Mouse (Mus musculus): ENCODE measurements around the gene Ctsl. TPM values are rescaled to one million over a fixed set of nuclear protein-coding genes. Genes with fewer than 3 reads are reported as not detected.

Gene Ctsl
- total RNA-seq, 1 experiment, result 326 TPM

DNA sequence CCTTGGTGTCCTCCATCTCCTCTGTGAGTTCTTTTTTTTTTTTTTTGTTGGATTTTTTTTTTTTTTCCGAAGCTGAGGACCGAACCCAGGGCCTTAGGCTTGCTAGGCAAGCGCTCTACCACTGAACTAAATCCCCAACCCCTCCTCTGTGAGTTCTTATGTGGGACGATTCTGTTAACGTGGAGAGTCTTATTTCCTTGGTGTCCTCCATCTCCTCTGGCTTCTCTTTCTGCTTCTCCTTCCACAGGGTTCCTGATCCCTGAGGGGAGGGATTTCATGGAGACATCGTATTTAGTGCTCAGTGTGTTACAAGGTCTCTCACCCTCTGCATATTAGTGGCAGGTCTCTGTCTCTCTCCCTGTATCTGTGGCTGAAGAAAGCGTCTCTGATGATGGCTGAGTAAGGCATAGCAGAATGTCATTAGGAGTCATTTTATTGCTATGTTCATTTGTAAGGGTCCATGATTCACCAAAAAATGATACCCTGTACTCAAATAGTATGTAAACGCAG lies 32.3 kb upstream of the Ctsl start:
- H3K4me1 ChIP-seq (ENCODE audit: control insufficient read depth in 2 of 2, insufficient read depth in 2 of 2, low read length in 2 of 2, poor library complexity in 1 of 2), result no peaks in the 10 kb centered on the region
- H3K27ac ChIP-seq (ENCODE audit: insufficient read depth, low read depth, low read length, poor library complexity, severe bottlenecking), result no peak overlapping the region
- H3K9ac ChIP-seq (ENCODE audit: insufficient read depth, low read depth, low read length, poor library complexity, severe bottlenecking), result no peak overlapping the region
- H3K9me3 ChIP-seq (ENCODE audit: control insufficient read depth, insufficient read depth, low read depth, low read length), result no peaks in the 10 kb centered on the region
- TF ChIP-seq CHD2 (IDR thresholded peaks at IDR 0.05; ENCODE audit: low read depth, low read length), result no peak
- TF ChIP-seq MAFK (IDR thresholded peaks at IDR 0.05; ENCODE audit: insufficient read depth, low read depth, low read length), result no peak
- TF ChIP-seq HCFC1 (IDR thresholded peaks at IDR 0.05; ENCODE audit: borderline replicate concordance, insufficient read depth, low read length), result no peak
- TF ChIP-seq ZNF384 (IDR thresholded peaks at IDR 0.05; ENCODE audit: low read depth, low read length), result no peak
- TF ChIP-seq ZC3H11A (IDR thresholded peaks at IDR 0.05; ENCODE audit: borderline replicate concordance, low read depth, low read length), result no peak
- no peaks in the 10 kb centered on the region for H3K36me3 ChIP-seq (ENCODE audit: control insufficient read depth, insufficient read depth, low read length, poor library complexity, severe bottlenecking)
- no peak for DNase-seq (ENCODE audit: low read depth, low spot score)
- in situ Hi-C loops (cut with MboI; ENCODE audit: low sequenced_read_pairs in 2 of 2, unreplicated experiment in 2 of 2), result no loop called here
- H3K4me3 ChIP-seq (ENCODE audit: insufficient read depth in 1 of 2, low read depth in 1 of 2, low read length in 2 of 2, poor library complexity in 1 of 2, severe bottlenecking in 1 of 2), result no peak overlapping the region

DNA sequence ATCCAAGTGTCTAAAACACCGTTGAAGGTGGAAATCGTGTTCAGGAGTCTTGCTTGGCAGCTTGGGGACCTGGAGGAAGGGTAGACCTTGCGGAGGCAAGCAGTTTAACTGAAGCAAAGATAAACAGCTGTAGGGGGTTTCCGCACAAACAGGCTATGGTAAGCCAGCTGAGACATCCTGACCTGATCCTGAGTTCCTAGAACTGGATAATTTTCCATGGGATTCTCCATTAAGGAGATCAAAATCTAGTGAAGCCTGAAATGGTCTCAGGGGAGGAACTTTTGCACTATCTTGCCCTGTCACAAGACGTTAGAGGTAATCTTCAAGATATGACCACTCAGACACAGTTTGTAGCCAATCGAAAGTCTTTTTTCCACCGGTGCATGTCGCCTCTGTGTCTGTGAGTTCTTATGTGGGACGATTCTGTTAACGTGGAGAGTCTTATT lies 31.8 kb upstream of the Ctsl start:
- no peaks in the 10 kb centered on the region for H3K9me3 ChIP-seq (ENCODE audit: control insufficient read depth, insufficient read depth, low read depth, low read length)
- no peaks in the 10 kb centered on the region for H3K36me3 ChIP-seq (ENCODE audit: control insufficient read depth, insufficient read depth, low read length, poor library complexity, severe bottlenecking)
- H3K4me1 ChIP-seq (ENCODE audit: control insufficient read depth in 2 of 2, insufficient read depth in 2 of 2, low read length in 2 of 2, poor library complexity in 1 of 2), result no peaks in the 10 kb centered on the region
- no peak overlapping the region for H3K9ac ChIP-seq (ENCODE audit: insufficient read depth, low read depth, low read length, poor library complexity, severe bottlenecking)
- DNase-seq (ENCODE audit: low read depth, low spot score), result no peak
- no peak overlapping the region for H3K4me3 ChIP-seq (ENCODE audit: insufficient read depth in 1 of 2, low read depth in 1 of 2, low read length in 2 of 2, poor library complexity in 1 of 2, severe bottlenecking in 1 of 2)
- TF ChIP-seq ZNF384 (IDR thresholded peaks at IDR 0.05; ENCODE audit: low read depth, low read length) (no peak), CHD2 (IDR thresholded peaks at IDR 0.05; ENCODE audit: low read depth, low read length) (no peak), ZC3H11A (IDR thresholded peaks at IDR 0.05; ENCODE audit: borderline replicate concordance, low read depth, low read length) (no peak), HCFC1 (IDR thresholded peaks at IDR 0.05; ENCODE audit: borderline replicate concordance, insufficient read depth, low read length) (no peak), MAFK (IDR thresholded peaks at IDR 0.05; ENCODE audit: insufficient read depth, low read depth, low read length) (no peak)
- in situ Hi-C loops (cut with MboI; ENCODE audit: low sequenced_read_pairs in 2 of 2, unreplicated experiment in 2 of 2), result no loop called here
- no peak overlapping the region for H3K27ac ChIP-seq (ENCODE audit: insufficient read depth, low read depth, low read length, poor library complexity, severe bottlenecking)

DNA sequence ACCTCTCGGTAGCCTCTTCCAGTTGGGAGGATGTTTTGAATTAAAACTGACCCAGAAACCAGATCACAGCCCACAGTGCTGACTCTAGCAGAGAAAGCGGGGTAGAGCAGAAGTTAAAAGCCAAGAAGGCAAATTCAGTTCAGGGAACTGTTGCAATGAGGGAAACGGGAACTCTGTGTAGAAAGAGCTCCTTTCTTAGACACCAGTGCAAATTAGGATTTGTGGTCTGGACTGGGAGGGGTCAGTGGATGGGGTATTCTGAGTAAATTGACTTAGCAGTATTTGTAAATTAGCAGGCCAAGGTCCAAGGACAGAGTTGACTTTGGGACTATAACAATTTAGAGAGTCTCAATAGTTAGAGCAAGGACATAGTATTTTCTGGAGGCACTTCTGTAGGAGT lies 31.3 kb upstream of the Ctsl start:
- no peak for DNase-seq (ENCODE audit: low read depth, low spot score)
- Histone ChIP-seq H3K9me3 (ENCODE audit: control insufficient read depth, insufficient read depth, low read depth, low read length) (no peaks in the 10 kb centered on the region), H3K4me3 (ENCODE audit: insufficient read depth in 1 of 2, low read depth in 1 of 2, low read length in 2 of 2, poor library complexity in 1 of 2, severe bottlenecking in 1 of 2) (no peak overlapping the region), H3K9ac (ENCODE audit: insufficient read depth, low read depth, low read length, poor library complexity, severe bottlenecking) (no peak overlapping the region), H3K36me3 (ENCODE audit: control insufficient read depth, insufficient read depth, low read length, poor library complexity, severe bottlenecking) (no peaks in the 10 kb centered on the region), H3K27ac (ENCODE audit: insufficient read depth, low read depth, low read length, poor library complexity, severe bottlenecking) (no peak overlapping the region), H3K4me1 (ENCODE audit: control insufficient read depth in 2 of 2, insufficient read depth in 2 of 2, low read length in 2 of 2, poor library complexity in 1 of 2) (no peaks in the 10 kb centered on the region; a peak in 1 of 4 replicates)
- in situ Hi-C loops (cut with MboI; ENCODE audit: low sequenced_read_pairs in 2 of 2, unreplicated experiment in 2 of 2), result no loop called here
- TF ChIP-seq HCFC1 (IDR thresholded peaks at IDR 0.05; ENCODE audit: borderline replicate concordance, insufficient read depth, low read length) (no peak), MAFK (IDR thresholded peaks at IDR 0.05; ENCODE audit: insufficient read depth, low read depth, low read length) (no peak), ZNF384 (IDR thresholded peaks at IDR 0.05; ENCODE audit: low read depth, low read length) (no peak), ZC3H11A (IDR thresholded peaks at IDR 0.05; ENCODE audit: borderline replicate concordance, low read depth, low read length) (no peak), CHD2 (IDR thresholded peaks at IDR 0.05; ENCODE audit: low read depth, low read length) (no peak)

DNA sequence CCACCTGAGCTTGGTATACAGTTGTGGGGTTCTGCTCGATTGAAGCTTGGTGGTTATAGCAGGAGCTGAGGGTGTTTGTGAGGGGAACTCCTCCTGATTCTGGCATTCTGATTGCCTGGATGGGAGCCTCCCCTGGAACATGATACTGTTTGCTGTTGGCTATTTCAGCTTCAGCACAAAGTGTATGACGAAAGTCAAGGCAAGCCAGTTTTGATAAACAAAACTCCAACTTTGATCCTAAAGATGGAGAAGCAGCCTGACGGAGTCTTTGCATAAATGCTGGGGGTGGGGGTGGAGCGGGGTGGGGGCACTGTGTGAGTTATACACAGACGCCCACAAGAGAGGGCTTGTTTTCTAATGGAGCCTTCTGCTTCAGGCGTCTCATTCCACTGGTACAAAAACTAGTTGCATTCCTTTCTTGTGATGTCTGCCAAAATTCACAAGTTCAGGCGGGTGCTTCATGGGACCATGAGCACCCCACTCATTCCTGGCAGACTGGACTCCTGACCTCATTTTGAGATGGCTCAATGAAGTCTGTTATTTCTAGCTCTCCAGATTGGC lies 30.2 kb upstream of the Ctsl start:
- Histone ChIP-seq H3K36me3 (ENCODE audit: control insufficient read depth, insufficient read depth, low read length, poor library complexity, severe bottlenecking) (no peaks in the 10 kb centered on the region), H3K4me1 (ENCODE audit: control insufficient read depth in 2 of 2, insufficient read depth in 2 of 2, low read length in 2 of 2, poor library complexity in 1 of 2) (no peaks in the 10 kb centered on the region; a peak in 1 of 4 replicates), H3K9me3 (ENCODE audit: control insufficient read depth, insufficient read depth, low read depth, low read length) (no peaks in the 10 kb centered on the region), H3K4me3 (ENCODE audit: insufficient read depth in 1 of 2, low read depth in 1 of 2, low read length in 2 of 2, poor library complexity in 1 of 2, severe bottlenecking in 1 of 2) (no peak overlapping the region), H3K9ac (ENCODE audit: insufficient read depth, low read depth, low read length, poor library complexity, severe bottlenecking) (no peak overlapping the region), H3K27ac (ENCODE audit: insufficient read depth, low read depth, low read length, poor library complexity, severe bottlenecking) (no peak overlapping the region)
- in situ Hi-C loops (cut with MboI; ENCODE audit: low sequenced_read_pairs in 2 of 2, unreplicated experiment in 2 of 2), result no loop called here
- no peak for TF ChIP-seq ZNF384 (IDR thresholded peaks at IDR 0.05; ENCODE audit: low read depth, low read length)
- TF ChIP-seq MAFK (IDR thresholded peaks at IDR 0.05; ENCODE audit: insufficient read depth, low read depth, low read length), result no peak
- TF ChIP-seq ZC3H11A (IDR thresholded peaks at IDR 0.05; ENCODE audit: borderline replicate concordance, low read depth, low read length), result no peak
- no peak for TF ChIP-seq HCFC1 (IDR thresholded peaks at IDR 0.05; ENCODE audit: borderline replicate concordance, insufficient read depth, low read length)
- no peak for TF ChIP-seq CHD2 (IDR thresholded peaks at IDR 0.05; ENCODE audit: low read depth, low read length)
- no peak for DNase-seq (ENCODE audit: low read depth, low spot score)

Data from ES-E14 (cell line).